Mouse (Mus musculus) forebrain, embryonic 14.5 days (tissue): ENCODE measurements at regions not wholly inside any gene's neighbourhood (a gene's known extent, or its start where the extent isn't known, plus 50 kb on each side); places are given as distances from the start of the nearest gene placed in this dataset.

Source experiments
- ATAC-seq: fragments of 200-750 bp; cut with Nextera tagmentation; 2 replicates; pipeline ENCODE4 v1.8.0; 2017; ENCODE audit warnings: mild to moderate bottlenecking, moderate library complexity
- DNase-seq: peaks from one replicate; pipeline ENCODE4 v3.0.0-alpha.2; 2015; ENCODE audit warnings: low spot score
- H3K27ac ChIP-seq: fragments of 300-500 bp; sonication (generic); 2 replicates; pipeline ENCODE4 v1.5.1; 2014; ENCODE audit warnings: low read depth, mild to moderate bottlenecking, control low read depth, low read length, moderate library complexity
- H3K27me3 ChIP-seq: fragments of 300-500 bp; sonication (generic); replicated peaks from 2 replicates; pipeline ENCODE4 v1.6.1; 2014; ENCODE audit warnings: low read length, control low read depth, mixed read lengths; ENCODE audit not compliant: control insufficient read depth, insufficient read depth
- H3K36me3 ChIP-seq: fragments of 300-500 bp; sonication (generic); 2 replicates; pipeline ENCODE4 v1.6.1; 2014; ENCODE audit warnings: low read length, control low read depth; ENCODE audit not compliant: control insufficient read depth, insufficient read depth
- H3K4me1 ChIP-seq: fragments of 300-500 bp; sonication (generic); 2 replicates; pipeline ENCODE4 v1.6.1; 2014; ENCODE audit warnings: antibody characterized with exemption, low read length, control low read depth; ENCODE audit not compliant: control insufficient read depth, insufficient read depth
- H3K4me2 ChIP-seq: fragments of 300-500 bp; sonication (generic); 2 replicates; pipeline ENCODE4 v1.6.1; 2014; ENCODE audit warnings: mild to moderate bottlenecking, control low read depth, low read length
- H3K4me3 ChIP-seq: fragments of 300-500 bp; sonication (generic); 2 replicates; pipeline ENCODE4 v1.5.1; 2014; ENCODE audit warnings: low read depth, low read length, control low read depth
- H3K9ac ChIP-seq: fragments of 300-500 bp; sonication (generic); 2 replicates; pipeline ENCODE4 v1.6.1; 2014; ENCODE audit warnings: mild to moderate bottlenecking, low read length, control low read depth, moderate library complexity
- H3K9me3 ChIP-seq: fragments of 300-500 bp; sonication (generic); replicated peaks from 2 replicates; pipeline ENCODE4 v1.6.1; 2016; ENCODE audit warnings: low read length, control low read depth, mixed read lengths; ENCODE audit not compliant: control insufficient read depth
- WGBS: fragments of 180-500 bp; shearing (Covaris S2); extraction: QIAGEN DNeasy Blood & Tissue Kit; methylation state at CpG from one replicate; pipeline ENCODE4 v1.1.7; 2014; 5-methylcytosine and 5-hydroxymethylcytosine counted together

DNA sequence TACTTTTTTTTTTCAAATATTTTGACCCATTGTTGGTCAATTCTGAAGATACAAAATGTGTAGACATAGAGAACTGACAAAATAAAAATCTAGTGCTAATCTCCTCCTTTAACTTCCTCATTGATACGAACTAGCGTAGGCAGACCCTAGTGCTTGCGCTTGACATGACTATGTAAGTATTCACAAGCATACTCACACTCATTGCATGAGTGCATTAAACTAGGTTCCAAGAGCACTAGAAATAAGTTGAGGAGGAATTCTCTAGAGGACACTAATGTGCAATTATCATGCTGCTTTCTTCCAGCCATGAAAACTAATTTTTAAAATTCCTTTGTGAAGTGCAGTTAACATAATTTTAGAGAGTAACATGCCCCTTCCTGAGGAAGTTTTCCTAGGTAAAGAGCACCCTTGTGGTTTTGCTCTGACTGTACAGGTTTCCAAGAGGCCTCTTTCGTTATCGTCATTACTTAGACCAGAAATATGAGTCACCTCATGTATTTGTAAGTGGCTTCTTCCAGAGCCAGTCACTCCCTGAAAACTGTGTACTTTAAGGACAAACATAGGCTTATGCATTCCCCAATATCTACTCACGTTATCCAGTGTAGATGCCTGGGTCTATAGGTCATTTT, 241.2 kb downstream of the Gm21750 start:
- Histone ChIP-seq H3K4me3 (no peak overlapping the region), H3K36me3 (no peaks in the 10 kb centered on the region), H3K9me3 (no peaks in the 10 kb centered on the region), H3K4me2 (no peak overlapping the region), H3K27me3 (no peaks in the 10 kb centered on the region), H3K27ac (no peak overlapping the region), H3K9ac (no peak overlapping the region), H3K4me1 (no peaks in the 10 kb centered on the region)
- no peak for ATAC-seq
- WGBS: 91% methylated on average over 6 of the region's 6 CpGs
- DNase-seq: no peak

DNA sequence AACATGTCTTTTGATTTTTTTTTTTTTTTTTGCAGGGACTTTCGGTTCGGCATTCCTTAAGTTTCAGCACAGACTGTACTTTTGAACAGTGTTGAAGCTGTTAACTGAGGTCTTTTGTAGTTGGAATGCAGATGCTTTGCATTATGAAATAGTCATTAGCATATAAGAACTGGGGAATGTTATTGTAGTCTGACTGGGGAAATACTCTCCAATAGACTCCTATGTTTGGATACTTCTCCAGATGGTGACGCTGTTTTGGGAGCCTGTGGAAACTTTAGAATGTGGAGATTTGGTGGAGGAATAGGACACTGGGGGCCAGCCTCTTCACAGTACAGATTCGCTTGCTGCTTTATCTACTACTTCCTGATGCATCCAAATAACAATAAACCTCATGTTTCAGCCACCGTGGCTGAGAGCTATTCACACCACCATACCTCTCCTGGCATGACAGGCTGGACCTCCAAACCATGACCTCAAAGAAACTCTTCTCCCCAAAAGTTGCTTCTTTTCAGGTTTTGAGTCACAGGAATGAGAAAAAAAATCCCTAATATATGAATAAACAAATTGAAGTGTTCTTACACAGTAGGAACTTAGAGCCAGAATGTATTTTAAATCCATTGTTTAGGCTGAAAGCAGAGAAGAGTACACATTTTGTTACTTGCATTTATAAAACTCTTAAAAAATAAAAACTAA, 252.9 kb downstream of the Gm21750 start:
- Histone ChIP-seq H3K27me3 (no peaks in the 10 kb centered on the region), H3K27ac (no peak overlapping the region), H3K9me3 (no peaks in the 10 kb centered on the region), H3K4me2 (no peak overlapping the region), H3K4me1 (no peaks in the 10 kb centered on the region), H3K4me3 (no peak overlapping the region), H3K9ac (no peak overlapping the region), H3K36me3 (no peaks in the 10 kb centered on the region)
- WGBS: 74% methylated on average over 5 of the region's 5 CpGs
- DNase-seq: no peak
- no peak for ATAC-seq

DNA sequence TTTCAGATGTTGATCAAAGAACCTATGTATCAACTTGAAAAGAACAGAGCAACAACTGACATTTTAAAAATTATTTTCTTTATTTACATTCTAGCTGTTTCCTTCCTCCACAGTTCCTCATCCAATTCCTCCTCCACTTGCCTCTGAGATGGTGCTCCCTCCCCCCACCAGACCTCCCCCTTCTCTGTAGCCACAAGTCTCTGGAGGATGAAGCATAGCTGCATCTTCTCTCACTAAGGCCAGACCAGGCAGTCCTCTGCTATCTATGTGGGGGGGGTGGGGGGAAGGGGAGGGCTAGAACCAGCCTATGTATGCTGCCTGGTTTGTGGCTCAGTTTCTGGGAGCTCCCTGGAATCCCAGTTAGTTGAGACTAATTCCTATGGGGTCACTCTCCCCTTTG, 255.0 kb downstream of the Gm21750 start:
- no peaks in the 10 kb centered on the region for H3K36me3 ChIP-seq
- no peak overlapping the region for H3K4me2 ChIP-seq
- H3K4me1 ChIP-seq: no peaks in the 10 kb centered on the region
- DNase-seq (no peak), ATAC-seq (no peak)
- H3K9ac ChIP-seq: no peak overlapping the region
- H3K4me3 ChIP-seq: no peak overlapping the region
- H3K9me3 ChIP-seq: no peaks in the 10 kb centered on the region
- no peak overlapping the region for H3K27ac ChIP-seq
- H3K27me3 ChIP-seq: no peaks in the 10 kb centered on the region

DNA sequence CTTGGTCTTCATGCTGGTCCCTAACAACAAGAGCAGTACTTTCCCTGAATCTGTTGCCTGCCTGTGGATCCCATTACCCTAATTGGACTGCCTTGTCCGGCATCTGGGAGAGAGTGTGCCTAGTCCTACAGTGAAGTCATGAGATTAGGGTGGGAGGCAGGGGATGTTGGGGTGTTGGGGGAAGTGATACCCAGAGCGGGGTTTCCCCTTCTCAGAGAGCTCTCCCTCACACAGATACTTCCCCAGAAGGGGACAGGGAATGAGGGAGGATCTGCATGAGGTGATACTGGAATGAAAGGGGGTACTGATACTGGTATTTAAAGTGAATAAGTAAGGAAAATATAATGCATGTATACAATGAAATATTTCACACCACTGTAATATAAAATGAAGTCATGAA, 270.1 kb downstream of the Gm21750 start:
- H3K36me3 ChIP-seq: no peaks in the 10 kb centered on the region
- ATAC-seq (no peak), DNase-seq (no peak)
- WGBS: 71% methylated on average over 2 of the region's 2 CpGs
- no peaks in the 10 kb centered on the region for H3K27me3 ChIP-seq
- H3K4me3 ChIP-seq: no peak overlapping the region
- H3K4me1 ChIP-seq: no peaks in the 10 kb centered on the region
- no peaks in the 10 kb centered on the region for H3K9me3 ChIP-seq
- H3K9ac ChIP-seq: no peak overlapping the region
- H3K4me2 ChIP-seq: no peak overlapping the region
- H3K27ac ChIP-seq: no peak overlapping the region

DNA sequence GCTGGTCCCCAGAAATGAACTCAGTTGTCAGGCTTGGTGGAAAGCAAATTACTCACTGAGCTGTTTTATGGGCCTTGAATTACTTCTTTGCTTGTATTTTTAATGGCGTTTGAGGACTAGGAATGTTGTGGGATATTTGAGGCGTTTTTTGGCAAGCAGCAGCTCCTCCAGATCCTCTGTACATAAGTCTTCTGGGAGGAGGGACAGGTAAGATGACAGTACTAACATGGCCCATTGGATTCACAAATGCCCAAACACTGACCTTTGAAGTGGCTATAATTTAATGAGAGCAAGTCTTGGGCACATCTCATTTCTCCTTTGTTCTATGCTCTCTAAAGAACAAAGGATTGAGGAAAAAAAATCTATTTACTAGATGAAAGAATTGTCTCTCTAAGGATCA, 286.3 kb downstream of the Gm21750 start:
- ATAC-seq (no peak), DNase-seq (no peak)
- 80% methylated on average over 2 of the region's 2 CpGs for WGBS
- Histone ChIP-seq H3K27ac (no peak overlapping the region), H3K36me3 (no peaks in the 10 kb centered on the region), H3K9me3 (no peaks in the 10 kb centered on the region), H3K4me2 (no peak overlapping the region), H3K9ac (no peak overlapping the region), H3K4me1 (no peaks in the 10 kb centered on the region), H3K27me3 (no peaks in the 10 kb centered on the region), H3K4me3 (no peak overlapping the region)

DNA sequence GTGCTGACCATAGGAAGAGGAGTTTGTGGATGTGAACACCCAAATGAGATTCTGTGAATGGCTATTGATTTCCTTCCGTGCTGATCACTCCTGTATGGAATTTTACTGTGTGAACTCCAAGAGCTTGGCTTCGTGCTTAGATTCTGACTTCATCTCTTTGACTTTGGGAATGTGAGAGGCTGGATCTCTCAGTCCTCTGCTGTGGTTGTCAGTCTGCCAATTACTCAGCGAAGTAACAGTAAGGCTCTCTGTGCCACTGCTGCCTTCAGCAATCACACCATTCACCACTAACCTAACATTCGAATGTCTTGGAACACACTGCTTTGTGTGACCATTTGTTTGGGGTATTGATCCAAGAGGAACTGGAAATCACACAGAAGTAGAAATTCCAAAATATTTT, 291.5 kb downstream of the Gm21750 start:
- Histone ChIP-seq H3K36me3 (no peaks in the 10 kb centered on the region), H3K27ac (no peak overlapping the region), H3K9ac (no peak overlapping the region), H3K27me3 (no peaks in the 10 kb centered on the region), H3K4me2 (no peak overlapping the region), H3K4me3 (no peak overlapping the region), H3K9me3 (no peaks in the 10 kb centered on the region), H3K4me1 (no peaks in the 10 kb centered on the region)
- no peak for DNase-seq
- no peak for ATAC-seq
- WGBS: 84% methylated on average over 4 of the region's 4 CpGs

DNA sequence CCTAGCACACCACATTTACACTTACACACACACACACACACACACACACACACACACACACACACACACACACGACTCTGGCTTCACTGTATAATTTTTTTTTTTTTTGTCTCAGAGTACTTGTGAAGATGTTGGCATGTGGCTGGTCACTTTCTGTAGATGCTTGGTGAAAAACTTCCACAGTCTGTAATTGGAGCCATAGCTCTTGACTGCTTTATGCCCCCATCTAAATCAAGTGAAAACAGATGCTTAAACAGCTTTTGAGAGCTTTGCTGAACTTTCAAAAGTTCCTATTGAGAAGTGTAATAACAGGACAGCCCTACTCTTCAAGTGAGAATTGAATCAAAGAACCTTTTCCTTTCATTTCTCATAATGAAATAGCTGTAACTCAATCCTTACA, 317.7 kb downstream of the Gm21750 start:
- Histone ChIP-seq H3K9ac (no peak overlapping the region), H3K36me3 (no peaks in the 10 kb centered on the region), H3K27me3 (no peaks in the 10 kb centered on the region), H3K4me2 (no peak overlapping the region), H3K27ac (no peak overlapping the region), H3K4me3 (no peak overlapping the region), H3K9me3 (no peaks in the 10 kb centered on the region), H3K4me1 (no peaks in the 10 kb centered on the region)
- 67% methylated on average over 1 of the region's 1 CpGs for WGBS
- ATAC-seq (no peak), DNase-seq (no peak)

DNA sequence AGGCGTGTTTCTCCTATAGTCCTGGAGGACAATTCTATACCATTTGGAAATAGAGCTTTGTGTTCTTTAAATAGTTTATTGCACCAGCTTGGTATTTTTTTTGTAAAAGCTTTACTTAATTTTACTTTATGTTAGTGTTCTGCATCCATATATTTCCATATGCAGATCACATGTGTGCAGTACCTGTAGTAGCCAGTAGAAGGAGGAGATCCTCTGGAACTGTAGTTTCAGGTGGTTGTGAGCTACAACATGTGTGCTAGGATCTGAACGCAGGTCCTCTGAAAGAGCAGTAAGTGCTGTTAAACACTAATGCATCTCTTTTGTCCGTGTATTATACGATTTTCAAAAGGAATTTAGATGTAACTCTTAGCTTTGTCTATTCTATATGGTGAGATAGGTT, 335.2 kb downstream of the Gm21750 start:
- H3K9ac ChIP-seq: no peak overlapping the region
- DNase-seq (no peak), ATAC-seq (no peak)
- H3K4me2 ChIP-seq: no peak overlapping the region
- no peak overlapping the region for H3K4me3 ChIP-seq
- no peaks in the 10 kb centered on the region for H3K27me3 ChIP-seq
- no peaks in the 10 kb centered on the region for H3K36me3 ChIP-seq
- WGBS: 92% methylated on average over 4 of the region's 4 CpGs
- no peaks in the 10 kb centered on the region for H3K4me1 ChIP-seq
- no peaks in the 10 kb centered on the region for H3K9me3 ChIP-seq
- no peak overlapping the region for H3K27ac ChIP-seq

DNA sequence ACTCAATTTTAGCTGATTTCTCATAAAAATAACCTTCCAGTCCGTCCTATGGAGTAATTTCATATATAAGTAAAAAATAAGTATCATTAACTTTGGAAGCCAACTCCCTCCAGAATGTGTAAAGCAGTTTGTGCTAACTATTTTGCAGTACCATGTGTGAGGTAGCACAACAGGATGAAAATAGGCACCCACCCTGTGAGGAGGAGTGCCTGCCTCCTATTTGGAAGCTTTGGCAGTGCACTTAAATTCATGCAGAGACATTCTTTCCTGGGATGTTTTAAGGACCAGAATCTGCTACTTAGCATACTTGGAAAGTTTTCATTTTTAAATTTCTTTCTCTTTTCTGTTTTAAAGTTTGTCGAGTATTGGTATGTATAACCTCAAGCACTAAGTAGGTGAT, 336.8 kb downstream of the Gm21750 start:
- no peak overlapping the region for H3K4me3 ChIP-seq
- no peaks in the 10 kb centered on the region for H3K27me3 ChIP-seq
- WGBS: 89% methylated on average over 2 of the region's 2 CpGs
- H3K36me3 ChIP-seq: no peaks in the 10 kb centered on the region
- no peaks in the 10 kb centered on the region for H3K9me3 ChIP-seq
- DNase-seq (no peak), ATAC-seq (no peak)
- no peak overlapping the region for H3K4me2 ChIP-seq
- H3K9ac ChIP-seq: no peak overlapping the region
- H3K4me1 ChIP-seq: no peaks in the 10 kb centered on the region
- H3K27ac ChIP-seq: no peak overlapping the region
